Mouse (Mus musculus): ENCODE data around the gene Gm20822. TPM values are rescaled to one million over a fixed set of nuclear protein-coding genes. Genes with fewer than 3 reads are reported as not detected.

Gene Gm20822
- polyA plus RNA-seq (2012) = not detected in 2 replicates

DNA sequence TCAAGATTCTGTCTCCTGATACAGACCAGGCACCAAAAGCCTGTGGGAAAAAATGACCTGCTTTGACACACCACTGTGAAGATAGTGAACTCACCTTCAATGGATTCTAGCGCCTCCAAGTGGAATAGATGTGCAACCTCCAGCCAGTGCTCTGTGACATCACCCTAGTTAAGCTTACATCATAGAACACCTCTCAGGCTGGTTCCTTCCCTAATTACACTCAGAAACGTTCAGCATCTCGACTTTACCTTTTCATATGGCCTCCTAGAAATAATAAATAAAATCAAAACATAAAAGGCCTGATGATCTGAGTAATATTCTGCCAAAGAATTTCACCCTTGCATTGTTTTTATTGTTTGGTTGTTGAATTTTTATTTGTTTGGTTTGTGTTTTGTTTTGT, at the start of gene Gm20822:
Gene Gm20822, minus strand, starts transcription at position 101 of the 400 bp plus-strand sequence.

